In the genomic region with DNA sequence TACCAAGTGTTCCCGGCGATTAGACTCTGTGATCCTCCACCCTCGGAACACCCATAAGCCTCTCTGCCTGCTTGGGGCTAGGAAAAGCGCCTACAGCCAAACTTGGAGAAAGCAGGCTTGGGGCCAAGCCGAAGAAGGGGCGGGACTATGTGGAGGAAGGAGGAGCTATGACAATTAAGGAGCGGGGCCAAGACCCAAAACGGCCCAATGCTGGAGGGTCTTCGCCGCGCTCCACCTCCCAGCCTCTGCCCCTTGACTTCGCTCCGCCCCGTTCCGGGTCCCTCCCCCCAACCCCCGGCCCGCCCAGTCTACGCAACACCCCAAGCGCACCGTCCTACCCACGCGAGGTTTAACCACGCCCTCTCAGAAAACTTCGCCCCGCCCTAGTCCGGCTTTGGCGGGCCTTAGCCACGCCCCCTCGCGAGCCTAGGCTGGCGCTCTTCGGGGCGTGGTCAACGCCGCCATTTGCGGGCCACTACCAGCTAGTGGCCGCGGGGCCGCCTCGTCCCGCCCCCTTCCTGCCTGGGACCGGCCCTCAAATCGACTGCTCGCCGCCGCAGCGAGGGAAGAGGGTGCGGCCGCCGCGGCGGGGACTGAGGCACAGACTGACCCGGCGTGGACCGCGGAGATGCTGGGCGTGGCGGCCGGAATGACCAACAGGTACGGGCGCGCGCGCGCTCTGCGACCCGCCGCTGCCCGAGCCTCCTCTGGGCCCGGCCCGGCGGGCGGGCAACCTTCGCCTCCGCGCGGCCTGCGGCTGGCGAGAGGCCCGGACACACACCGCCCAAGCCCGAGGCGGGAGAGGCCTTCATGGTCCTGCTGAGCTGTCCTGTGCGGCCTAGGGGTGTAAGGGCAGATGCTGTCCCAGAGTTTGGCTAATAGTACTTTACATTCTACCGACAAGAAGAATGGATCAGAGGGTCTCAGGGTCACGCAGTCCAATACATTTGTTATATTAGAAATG, we compare ENCODE assay signal across 8 mouse cellular contexts. TPM values are rescaled to one million over a fixed set of nuclear protein-coding genes. Genes with fewer than 3 reads are reported as not detected.
DNase-seq lines count a peak whose midpoint lies in the region; ATAC-seq lines count a peak whose summit lies in the region.

A gene (plus strand): TSS at position 439 of the 964 bp plus-strand sequence.

- H3K4me1 ChIP-seq in hindbrain, embryonic 12.5 days, result peaks cover 15% of the 10 kb centered on the region

- peak; percentile 98 for ATAC-seq in hindbrain, embryonic 12.5 days (ENCODE audit: low FRiP score)

- peak within 1 kb of the TSS; percentile 76 for H3K9ac ChIP-seq in hindbrain, embryonic 12.5 days

- H3K4me3 ChIP-seq in hindbrain, embryonic 12.5 days, result peak within 1 kb of the TSS; percentile 69

- under 1% methylated on average over 78 of the region's 86 CpGs for WGBS in hindbrain, embryonic 12.5 days

- H3K27ac ChIP-seq in hindbrain, embryonic 12.5 days, result peak within 1 kb of the TSS; percentile 83

- H3K4me2 ChIP-seq in hindbrain, embryonic 12.5 days (replicated peaks), result peak within 1 kb of the TSS; percentile 59

- H3K27me3 ChIP-seq in hindbrain, embryonic 12.5 days, result no peaks in the 10 kb centered on the region

- DNase-seq in NIH3T3 (ENCODE audit: low read depth), result peak; percentile 100
- peak; percentile 99 to 100 for DNase-seq in cerebellum, postnatal 10 days
- peak; percentile 95 to 97 for DNase-seq in frontal cortex, postnatal 10 days (ENCODE audit: low spot score in 2 of 2)
- DNase-seq in layer of hippocampus, postnatal 14 days (ENCODE audit: low spot score in 2 of 2), result peak; percentile 94 to 97
- DNase-seq in lung, postnatal 14 days, result peak; percentile 99
- peak; percentile 99 for DNase-seq in retina, adult 2 months (ENCODE audit: low read depth, low spot score)
- peak; percentile 97 to 98 for DNase-seq in thymus, postnatal 36 days

- no peaks in the 10 kb centered on the region for H3K36me3 ChIP-seq in hindbrain, embryonic 12.5 days

- H3K9me3 ChIP-seq in hindbrain, embryonic 12.5 days (replicated peaks), result no peaks in the 10 kb centered on the region

RNA-seq across cellular contexts. Expression of the gene that starts here (rescaled TPM):
- polyA plus RNA-seq in hindbrain, embryonic 12.5 days (2016; fragmentation: Nextera tagmentation; extraction: Ambion mirVana), result 88.9 and 101 TPM in 2 replicates
- total RNA-seq in layer of hippocampus, postnatal 14 days (2021), result 10 to 100 TPM; 30.2 to 32.9 TPM

Comparison
In these comparisons a context has a peak if more than half of its experiments do, and no peak if none do; other contexts are left out.
1. Peak in every context shown above with its lines: DNase-seq, ATAC-seq, H3K4me3 ChIP-seq and H3K27ac ChIP-seq.